Mouse (Mus musculus): ENCODE results near the gene Rbl2. TPM values are rescaled to one million over a fixed set of nuclear protein-coding genes. Genes with fewer than 3 reads are reported as not detected.

Gene Rbl2
- 14.7 and 15.1 TPM in 2 replicates for polyA plus RNA-seq (2015; fragmentation: Nextera tagmentation; extraction: Ambion mirVana)

GRCm38 (mm10) chr8:91069834-91070233 is at the start of gene Rbl2:
Gene Rbl2, plus strand, starts transcription at chr8:91070057.

Other genes with a start within 250 kb of the Rbl2 start
- gene Chd9, start 241.7 kb upstream of the Rbl2 start, polyA plus RNA-seq (2015; fragmentation: Nextera tagmentation; extraction: Ambion mirVana) = 92.6 and 95.5 TPM in 2 replicates
- 113 and 120 TPM in 2 replicates for gene Aktip, start 129.9 kb downstream of the Rbl2 start, polyA plus RNA-seq (2015; fragmentation: Nextera tagmentation; extraction: Ambion mirVana)
- 11.8 and 15.5 TPM in 2 replicates for gene Rpgrip1l, start 243.2 kb downstream of the Rbl2 start, polyA plus RNA-seq (2015; fragmentation: Nextera tagmentation; extraction: Ambion mirVana)
- gene Fto, start 243.5 kb downstream of the Rbl2 start, polyA plus RNA-seq (2015; fragmentation: Nextera tagmentation; extraction: Ambion mirVana) = 97.7 and 108 TPM in 2 replicates